Mouse (Mus musculus) kidney, adult 18-20 months (tissue): Measurements from ENCODE around the gene Abcc4.

Experiments
- DNase-seq: peaks from one replicate; pipeline ENCODE4 v3.0.0; 2021

Abcc4 gene

DNA sequence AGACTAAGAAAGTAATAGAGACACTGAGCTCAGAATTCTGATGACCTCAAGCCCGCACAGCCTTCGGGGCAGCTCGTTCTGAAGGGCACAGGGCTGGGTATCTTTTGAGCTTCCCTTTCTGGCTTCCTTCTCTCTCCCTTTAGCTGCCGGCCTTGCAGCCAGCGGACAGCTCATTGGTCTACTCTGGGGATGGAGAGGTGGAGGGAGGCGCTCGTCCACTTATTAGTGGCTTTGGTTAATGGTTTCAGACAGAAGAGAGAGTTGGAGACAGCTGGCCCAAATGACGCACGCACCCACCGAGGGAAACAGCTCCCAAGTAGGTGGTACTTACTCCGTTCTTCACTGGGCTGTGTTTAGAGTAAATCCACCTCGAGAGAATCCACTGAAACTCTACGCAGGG lies 214.7 kb downstream of the Abcc4 start:
- no peak for DNase-seq

DNA sequence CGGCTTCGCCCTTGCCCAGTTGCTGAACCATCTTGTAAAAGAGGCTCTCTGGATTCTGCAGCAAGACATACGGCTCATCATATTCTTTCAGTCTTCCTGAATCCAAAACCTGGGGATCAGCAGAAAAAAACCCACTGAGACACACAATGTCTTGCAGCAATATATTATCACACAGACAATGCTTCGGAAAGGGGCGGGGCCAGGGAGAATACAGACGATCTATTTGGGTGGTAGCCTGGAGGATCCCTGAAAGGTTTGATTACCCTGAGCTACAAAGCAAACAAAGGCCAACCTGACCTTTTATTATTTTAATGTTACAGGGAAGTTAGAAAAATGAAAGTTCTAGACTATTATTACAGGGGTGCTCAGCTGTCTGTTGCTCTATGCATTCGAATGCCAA lies 215.5 kb downstream of the Abcc4 start:
- no peak for DNase-seq

DNA sequence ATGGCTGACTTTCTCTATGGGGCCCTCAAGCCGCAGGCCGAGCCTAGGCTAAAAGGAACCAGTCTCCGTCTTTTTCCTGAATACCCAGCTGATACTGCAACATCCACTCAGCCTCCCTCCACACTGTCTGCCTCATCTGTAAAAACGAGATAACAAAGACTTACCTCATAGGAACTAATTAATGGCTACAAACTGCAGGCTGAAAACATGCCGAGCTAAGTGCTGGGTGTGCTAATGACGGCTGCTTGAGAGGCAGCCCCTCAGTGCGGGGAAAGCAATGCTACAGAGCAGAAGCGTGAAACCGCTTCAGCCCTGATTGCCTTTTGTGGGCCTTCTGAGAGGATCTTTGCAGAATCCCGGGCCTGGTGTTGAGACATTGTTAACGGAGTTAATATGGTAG lies 219.7 kb downstream of the Abcc4 start:
- DNase-seq, result no peak

DNA sequence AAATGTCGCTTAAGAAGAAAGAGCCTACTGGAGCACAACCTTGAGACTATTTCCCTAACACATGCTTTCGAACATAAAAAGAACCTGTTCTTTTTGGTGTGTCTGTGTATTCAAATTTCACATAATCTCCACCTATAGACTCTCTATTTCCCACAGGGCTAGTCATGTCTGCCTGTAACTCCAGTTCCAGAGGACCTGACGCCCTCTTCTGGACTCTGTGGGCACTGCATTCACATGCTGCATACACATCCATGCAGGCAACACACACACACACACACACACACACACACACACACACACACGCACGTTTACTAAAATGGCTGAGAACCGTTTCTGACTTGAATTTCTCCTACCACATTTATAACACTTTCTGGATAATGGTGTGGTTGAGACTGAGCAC lies 220.4 kb downstream of the Abcc4 start:
- no peak for DNase-seq

DNA sequence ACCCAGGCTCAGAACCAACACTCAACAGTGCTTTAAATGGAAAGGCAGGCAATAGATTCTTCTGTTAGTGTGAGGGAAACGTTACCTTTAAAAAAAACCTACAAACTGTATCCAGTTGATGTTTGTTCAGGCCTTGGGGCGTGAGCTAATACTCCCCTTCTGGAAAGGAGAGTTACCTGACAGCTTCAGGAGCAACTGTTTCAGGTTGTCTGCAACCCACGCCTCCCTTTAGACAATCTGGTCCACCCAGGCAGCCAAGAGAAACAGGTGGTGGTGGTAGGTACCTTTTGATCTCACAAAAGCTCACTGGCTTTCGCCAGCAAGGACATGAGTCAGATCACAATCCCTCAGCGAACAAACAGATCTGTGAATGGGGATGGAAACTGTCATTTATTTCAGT lies 223.7 kb downstream of the Abcc4 start:
- no peak for DNase-seq

DNA sequence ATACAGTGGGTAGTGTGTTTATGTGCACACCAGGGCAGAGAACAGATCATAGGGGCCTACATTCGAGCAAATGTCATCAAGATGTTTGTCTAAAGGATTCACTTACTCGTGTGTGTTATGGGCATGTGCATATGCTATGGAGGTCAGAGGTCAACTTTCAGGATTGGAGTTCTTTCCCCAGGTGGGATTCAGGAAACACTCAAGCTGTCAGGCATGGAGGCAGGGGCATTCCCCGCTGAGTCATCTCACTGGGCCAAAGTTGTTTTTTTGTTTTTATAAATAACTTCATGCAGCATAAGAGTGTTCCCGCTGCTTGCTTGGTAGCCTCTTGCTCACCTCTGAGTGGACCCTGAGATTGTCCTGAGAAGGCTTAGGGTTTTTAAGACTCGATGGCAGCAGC lies 224.2 kb downstream of the Abcc4 start:
- no peak for DNase-seq

DNA sequence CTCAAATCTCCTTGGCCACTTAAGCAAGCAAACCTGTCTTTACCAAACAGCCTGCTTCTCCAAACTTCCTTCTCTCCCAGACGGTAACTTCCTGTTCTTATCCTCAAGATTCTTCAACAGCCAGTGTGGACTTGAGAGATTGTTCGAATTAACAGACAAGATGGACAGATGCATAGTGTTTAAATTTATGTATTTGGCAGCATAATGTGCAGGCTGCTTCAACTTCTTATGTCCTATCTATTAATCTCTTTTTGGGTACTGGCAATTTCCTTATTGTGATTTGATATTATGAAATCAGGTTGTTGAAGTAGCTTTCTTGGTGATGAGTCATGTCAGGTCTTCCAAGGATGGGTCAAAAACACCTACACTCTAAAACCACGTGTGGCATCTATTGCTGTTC lies 229.7 kb downstream of the Abcc4 start:
- no peak for DNase-seq

DNA sequence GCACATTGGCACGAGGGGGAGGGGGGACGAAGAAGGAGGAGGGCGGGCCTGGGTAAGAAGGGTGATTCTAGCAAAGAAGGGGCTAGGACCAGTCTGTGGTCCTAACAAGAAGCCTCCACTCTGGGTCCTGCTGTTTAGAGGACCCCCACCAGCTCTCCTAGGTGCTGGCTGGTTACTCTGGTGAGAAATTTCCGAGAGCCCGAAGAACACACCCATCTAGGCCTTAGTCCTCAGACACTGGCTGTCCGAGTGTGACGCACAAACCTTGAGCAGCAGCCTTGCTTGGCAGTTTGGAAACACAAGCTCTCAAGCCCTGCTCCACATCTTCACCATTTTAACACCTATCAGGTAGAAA lies 230.9 kb downstream of the Abcc4 start:
- no peak for DNase-seq

DNA sequence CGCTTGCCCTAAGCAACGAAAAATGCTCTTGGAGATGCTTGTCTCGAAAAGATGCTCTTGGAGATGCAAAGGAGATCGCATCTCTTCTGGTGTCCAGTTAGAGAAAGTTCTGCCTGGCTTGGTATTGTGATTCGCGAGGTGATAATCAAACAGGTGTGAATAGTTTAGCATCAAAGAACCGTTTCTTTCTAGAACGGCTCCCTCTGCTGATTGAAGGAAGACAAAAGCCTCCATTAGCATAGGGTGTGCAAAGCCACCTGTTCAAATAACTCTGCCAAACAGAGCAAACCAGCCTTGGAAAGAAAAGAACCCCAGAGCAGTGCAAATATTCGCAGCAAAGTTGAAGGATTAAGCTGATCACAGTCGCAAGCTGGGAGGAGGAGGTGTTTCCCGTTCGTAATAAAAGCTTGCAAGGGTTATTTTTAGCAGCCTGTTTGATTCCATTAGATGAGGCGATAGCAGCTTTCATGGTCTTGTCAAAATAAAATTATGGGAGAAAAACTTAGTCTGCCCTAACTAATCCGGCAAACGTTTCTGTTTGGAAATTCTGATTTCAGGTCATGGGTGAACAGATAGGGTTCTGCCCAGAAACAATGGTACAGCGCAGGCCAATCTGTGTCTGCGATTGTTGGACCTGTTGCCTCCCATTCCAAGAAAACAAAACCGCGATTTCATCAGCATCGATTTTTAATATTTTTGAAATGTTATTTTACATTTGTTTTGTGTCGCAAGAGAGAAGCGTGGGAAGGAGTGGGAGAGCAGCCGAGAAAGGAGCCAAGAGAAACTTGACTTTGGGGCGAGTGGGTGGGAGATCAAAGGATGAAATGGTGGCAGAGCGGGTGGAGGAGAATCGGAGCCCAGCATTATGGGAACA lies 231.6 kb downstream of the Abcc4 start:
- no peak for DNase-seq

DNA sequence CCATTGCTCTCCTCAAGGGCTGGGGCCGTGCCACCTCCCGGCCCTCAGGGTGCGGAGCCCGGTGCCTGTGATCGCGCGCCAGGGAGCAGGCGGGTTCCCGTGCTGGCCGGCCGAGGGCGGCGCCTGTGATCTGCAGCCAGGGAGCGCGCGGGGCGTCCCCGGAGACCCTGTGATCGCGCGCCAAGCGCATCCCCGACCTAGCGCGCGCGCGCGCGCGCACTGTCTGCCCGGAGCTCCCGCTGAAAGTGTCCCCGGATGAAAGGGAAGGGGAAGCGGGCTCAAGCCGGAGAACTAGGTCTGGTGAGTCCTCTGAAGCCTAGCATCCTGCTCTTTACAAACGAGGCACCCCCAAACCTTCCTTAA lies 232.2 kb downstream of the Abcc4 start:
- no peak for DNase-seq

DNA sequence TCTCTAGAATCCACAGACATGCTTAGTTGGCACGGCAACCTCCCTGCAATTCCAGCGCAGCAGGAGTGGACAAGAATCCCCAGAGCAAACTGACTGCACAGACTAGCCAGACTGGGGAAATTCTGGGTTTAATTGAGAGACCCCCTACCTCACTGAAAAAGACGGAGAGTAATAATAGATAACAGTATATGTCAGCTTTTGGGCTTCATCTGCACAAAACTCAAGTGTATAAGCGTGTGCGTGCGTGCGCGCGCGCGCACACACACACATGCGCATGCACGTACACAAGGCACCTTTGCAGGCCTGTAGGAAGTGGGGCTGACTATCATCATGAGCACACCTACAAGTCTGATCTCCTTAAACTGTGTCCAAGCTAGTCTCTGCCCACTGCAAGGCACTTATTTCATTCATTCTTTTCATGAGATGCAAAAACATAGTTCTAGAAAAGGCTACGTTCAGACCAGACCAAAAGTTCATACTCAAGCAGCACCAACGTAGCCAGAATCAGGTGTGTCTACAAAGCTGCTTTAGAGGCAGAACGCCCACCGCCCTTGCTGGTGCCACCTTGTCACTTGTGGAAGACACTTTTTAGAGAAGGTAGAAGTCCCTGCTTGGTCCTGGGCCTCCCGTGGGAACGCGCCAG lies 232.7 kb downstream of the Abcc4 start:
- no peak for DNase-seq

DNA sequence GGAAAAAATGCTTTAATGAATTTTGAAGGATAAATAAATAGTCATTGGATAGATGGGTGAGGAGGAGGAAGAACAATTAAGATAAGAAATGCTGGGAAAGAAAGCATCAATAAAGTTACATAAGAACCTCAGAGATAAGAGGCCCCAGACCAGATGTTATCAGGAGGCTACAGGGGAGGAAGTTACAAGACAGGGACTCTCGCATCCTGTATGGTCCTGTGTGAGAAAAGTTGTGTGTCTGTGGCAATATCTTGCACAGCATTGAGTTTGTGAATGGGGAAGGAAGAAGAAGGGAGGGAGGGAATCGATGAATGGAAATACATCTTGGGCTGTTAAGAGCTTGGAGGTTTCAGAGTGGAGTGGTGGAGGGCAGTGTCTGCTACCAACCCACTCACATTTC lies 240.7 kb downstream of the Abcc4 start:
- no peak for DNase-seq

DNA sequence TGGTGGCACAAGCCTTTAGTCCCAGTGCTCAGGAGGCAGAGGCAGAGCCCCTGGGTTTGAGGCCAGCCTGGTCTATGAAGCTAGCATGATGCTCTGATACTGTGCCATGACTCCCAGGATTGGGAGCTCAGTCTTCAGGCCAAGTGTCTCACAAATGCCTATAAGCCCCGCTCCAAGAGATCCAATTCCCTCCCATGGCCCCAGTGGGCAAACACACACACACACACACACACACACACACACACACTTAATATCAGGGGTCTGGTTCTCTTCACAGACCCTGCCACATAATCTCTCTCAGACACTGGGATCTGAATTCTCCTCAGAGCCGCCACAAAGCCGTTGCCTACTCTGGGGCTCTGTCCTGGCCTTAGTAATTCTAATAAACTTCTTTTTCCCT lies 241.6 kb downstream of the Abcc4 start:
- no peak for DNase-seq

DNA sequence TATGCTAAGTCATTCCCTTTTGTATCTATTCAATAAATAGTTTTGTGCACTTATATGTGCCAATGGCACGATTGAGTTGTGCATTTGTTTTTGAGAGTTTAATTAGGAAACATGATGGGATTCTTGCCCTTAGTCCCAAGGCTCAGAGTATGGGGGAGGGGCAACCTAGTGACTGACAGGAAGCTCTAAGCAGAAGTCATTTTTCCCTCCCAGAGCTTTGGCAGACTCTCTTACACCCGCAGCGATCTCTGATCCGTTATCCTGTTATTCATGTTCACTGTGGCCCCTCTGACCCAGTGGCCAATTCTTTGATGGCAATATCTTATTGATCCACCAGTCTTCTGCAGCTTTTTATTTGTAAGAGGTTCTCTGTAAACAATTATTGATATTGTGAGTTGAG lies 253.4 kb downstream of the Abcc4 start:
- DNase-seq, result no peak

DNA sequence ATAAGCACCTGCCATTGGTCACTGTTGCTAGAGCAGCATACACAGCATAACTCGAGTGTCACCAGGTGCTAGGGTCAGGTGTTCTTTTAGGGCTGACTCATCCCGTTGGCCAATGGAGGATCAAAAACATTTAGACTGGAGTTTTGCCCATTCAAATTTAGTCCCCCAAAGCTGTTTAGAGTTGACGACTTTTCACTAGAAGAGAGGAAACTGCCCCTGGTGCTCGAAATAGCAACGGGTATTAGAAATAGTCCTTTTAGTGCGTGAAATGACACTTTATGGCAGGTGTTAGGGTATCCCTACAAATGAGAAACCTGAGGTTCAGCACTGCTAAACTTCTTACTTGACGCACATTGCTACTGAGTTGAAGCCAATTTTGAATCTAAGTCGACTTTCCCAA lies 265.9 kb downstream of the Abcc4 start:
- DNase-seq, result no peak

DNA sequence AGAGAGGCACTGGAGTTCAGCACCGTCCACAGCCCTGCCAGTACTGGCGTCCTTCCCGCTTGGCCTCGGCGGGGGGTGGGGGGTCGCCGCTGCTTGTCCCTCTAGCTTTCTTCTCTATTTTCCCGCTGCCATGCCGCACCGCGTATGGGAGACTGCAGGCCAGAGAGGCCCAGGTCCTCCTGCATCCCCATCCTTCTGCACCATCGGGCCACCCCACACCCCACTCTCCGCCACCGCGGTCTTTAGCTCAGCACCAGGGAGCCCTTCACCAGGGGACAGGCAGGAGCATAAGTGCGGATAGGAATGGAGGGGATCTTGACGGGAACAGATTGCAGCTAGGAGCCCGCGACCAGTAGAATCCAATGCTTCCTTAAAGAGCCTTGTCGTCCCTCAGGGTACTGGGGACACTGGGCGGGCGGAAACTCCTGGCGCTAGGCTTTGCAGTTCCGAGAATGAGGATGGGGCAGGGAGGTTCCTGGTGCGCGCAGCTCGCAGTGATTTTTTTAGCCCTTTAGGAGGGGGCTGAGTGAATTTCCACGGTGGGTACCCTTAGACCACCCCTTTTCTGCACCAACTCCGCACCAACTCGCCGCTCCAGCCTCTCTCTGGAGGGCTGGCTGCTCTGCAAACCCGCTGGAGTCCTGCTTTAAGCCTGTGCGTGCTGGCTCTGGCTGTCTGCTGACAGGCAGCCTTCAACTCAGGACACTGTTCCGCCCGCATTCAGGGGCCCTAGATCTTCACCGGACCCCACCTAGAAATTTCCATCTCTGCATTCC lies 268.7 kb downstream of the Abcc4 start:
- no peak for DNase-seq

DNA sequence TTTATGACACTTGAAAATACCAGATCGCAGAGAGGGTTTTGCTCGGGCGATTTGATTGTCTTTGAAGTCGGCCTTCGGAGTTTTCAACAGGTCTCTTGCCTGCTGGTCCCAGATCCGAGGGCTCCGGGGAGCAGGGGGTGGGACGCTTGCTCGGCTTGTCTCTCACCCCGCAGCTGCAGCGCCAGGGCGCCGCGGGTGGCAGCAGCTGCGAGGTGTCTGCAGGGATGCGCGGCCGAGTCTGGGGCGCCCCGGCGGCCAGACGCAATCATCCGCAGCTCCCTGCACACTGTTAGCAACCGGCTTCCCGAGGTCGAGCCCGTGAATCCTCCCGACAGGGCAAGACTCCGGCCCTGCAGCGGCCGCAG lies 269.2 kb downstream of the Abcc4 start:
- DNase-seq, result peak; percentile 7

DNA sequence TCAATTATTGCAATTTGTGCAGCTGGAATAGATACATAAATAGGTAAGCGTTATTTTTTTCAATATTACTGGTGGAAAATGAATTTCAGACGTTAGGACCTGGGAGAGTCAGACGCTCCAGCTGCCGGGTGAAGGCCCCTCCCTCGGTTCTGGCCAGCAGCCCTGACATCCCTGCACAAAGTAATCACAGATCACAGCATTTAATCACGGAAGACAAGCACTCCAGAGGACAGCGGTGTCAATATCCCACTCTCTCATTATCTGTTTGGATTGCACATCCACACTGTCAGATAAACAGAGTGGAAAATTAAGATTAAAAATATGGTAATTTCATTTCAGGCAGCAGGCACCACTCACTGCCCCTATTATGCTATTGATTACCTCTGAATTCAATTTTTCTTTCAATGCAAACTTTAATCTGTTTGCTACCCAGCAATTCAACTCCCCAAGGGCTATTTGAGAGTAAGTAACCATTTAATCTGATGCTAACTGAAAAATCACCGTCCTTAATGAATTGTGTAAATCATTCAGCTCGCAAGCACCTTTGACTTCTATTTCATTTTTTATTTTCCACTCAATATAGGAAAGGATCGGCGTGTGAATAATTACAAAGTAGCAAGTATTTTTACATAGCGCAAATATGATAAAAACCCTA lies 270.2 kb downstream of the Abcc4 start:
- no peak for DNase-seq

DNA sequence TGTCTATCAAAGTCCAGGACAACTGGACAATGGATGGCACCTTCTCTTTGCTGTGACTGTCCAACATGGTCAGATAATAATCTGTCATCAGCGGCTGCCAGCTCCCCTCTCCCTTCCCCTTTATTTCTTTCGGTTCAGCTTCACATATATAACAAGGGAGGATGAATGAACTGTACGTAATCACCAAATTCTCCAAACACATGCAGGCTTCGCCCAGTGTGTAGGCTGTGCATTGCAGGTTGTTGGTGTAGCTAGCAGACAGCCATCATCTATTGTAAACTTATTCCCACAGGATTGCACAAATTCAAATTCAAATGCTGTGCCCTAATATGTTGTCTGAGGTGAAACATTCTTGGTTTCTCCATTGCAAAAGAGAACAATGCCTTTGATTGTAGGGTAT lies 271.2 kb downstream of the Abcc4 start:
- no peak for DNase-seq

DNA sequence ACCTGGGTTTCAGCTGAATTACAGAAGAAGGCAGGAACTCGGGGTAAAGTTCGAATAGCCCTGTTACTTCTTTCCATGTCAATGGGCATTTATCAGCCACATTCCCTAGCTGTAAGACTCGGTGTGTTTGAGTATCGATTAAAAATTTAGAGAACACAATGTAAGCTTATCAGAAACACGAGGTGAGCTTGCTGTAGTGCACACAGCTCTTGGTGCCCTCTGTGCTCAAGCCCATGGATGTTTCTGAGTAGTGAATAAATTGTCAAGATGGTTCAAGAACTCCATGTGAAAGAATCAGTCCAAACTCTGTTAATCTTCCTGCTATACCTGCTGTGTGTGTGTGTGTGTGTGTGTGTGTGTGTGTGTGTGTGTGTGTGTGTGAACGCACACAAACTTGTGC lies 272.2 kb downstream of the Abcc4 start:
- DNase-seq, result no peak
